8 mouse cellular contexts compared by ENCODE assay signal in genomic region chr3:87907906-87908305, GRCm38 (mm10). TPM values are rescaled to one million over a fixed set of nuclear protein-coding genes. Genes with fewer than 3 reads are reported as not detected.
A peak's percentile ranks its signal among the peaks of the same experiment; 100 is the strongest.
DNase-seq lines count a peak whose midpoint lies in the region; ATAC-seq lines count a peak whose summit lies in the region.

No protein-coding gene starts in this region.

- WGBS in hindbrain, embryonic 14.5 days = 10% methylated on average over 1 of the region's 1 CpGs
- 0% methylated on average over 1 of the region's 1 CpGs for WGBS in liver, embryonic 15.5 days (ENCODE audit: insufficient replicate concordance)

- peak overlapping the region; percentile 88; the same call in 1 of the 2 replicates for H3K27ac ChIP-seq in hindbrain, embryonic 14.5 days
- peak overlapping the region; percentile 85 for H3K27ac ChIP-seq in liver, embryonic 15.5 days (replicated peaks)

- H3K27me3 ChIP-seq in hindbrain, embryonic 14.5 days (ENCODE audit: control insufficient read depth, insufficient read depth, low read length) = no peaks in the 10 kb centered on the region
- H3K27me3 ChIP-seq in liver, embryonic 15.5 days = no peaks in the 10 kb centered on the region

- H3K4me2 ChIP-seq in hindbrain, embryonic 14.5 days (replicated peaks) = peak overlapping the region; percentile 89
- H3K4me2 ChIP-seq in liver, embryonic 15.5 days = peak overlapping the region; percentile 83

- peak; percentile 13 for DNase-seq in cerebellum, adult 8-10 months
- no peak for DNase-seq in cerebellum, adult 9-11 months
- DNase-seq in NIH3T3 (ENCODE audit: low read depth) = peak; percentile 47
- no peak for DNase-seq in hindbrain, embryonic 14.5 days (ENCODE audit: low spot score)
- no peak for DNase-seq in layer of hippocampus, postnatal 36 days
- DNase-seq in cerebellum, postnatal 25 days = no peak
- DNase-seq in adrenal gland, postnatal 36 days = no peak

- peak overlapping the region; percentile 79 for H3K9ac ChIP-seq in hindbrain, embryonic 14.5 days
- H3K9ac ChIP-seq in liver, embryonic 15.5 days = peak overlapping the region; percentile 99

- peaks cover 32% of the 10 kb centered on the region for H3K4me1 ChIP-seq in hindbrain, embryonic 14.5 days (replicated peaks; ENCODE audit: control insufficient read depth, insufficient read depth, low read length)
- peaks cover 77% of the 10 kb centered on the region for H3K4me1 ChIP-seq in liver, embryonic 15.5 days (replicated peaks)

- no peaks in the 10 kb centered on the region for H3K9me3 ChIP-seq in hindbrain, embryonic 14.5 days (ENCODE audit: control insufficient read depth, low read length)
- H3K9me3 ChIP-seq in liver, embryonic 15.5 days (replicated peaks) = no peaks in the 10 kb centered on the region

- H3K4me3 ChIP-seq in hindbrain, embryonic 14.5 days (replicated peaks; ENCODE audit: low read length) = peak overlapping the region; percentile 75
- H3K4me3 ChIP-seq in liver, embryonic 15.5 days (replicated peaks) = peak overlapping the region; percentile 95

- no peak for ATAC-seq in hindbrain, embryonic 14.5 days (ENCODE audit: low FRiP score)
- ATAC-seq in liver, embryonic 15.5 days (ENCODE audit: insufficient read depth) = no peak

- peaks cover under 1% of the 10 kb centered on the region; the same call in 1 of the 2 replicates for H3K36me3 ChIP-seq in hindbrain, embryonic 14.5 days (replicated peaks; ENCODE audit: control insufficient read depth, insufficient read depth)
- peaks cover 18% of the 10 kb centered on the region for H3K36me3 ChIP-seq in liver, embryonic 15.5 days (replicated peaks)

RNA-seq across cellular contexts. Expression of gene Hdgf, which starts 1.8 kb away (rescaled TPM):
- 163 and 179 TPM in 2 replicates for polyA plus RNA-seq in hindbrain, embryonic 14.5 days (2014; fragmentation: Nextera tagmentation; extraction: Ambion mirVana)
- polyA plus RNA-seq in liver, embryonic 15.5 days (2015; fragmentation: Nextera tagmentation; extraction: Ambion mirVana) = 213 and 216 TPM in 2 replicates
- 100 to 1,000 TPM; 140 to 149 TPM for total RNA-seq in layer of hippocampus, postnatal 36 days (2021)
- 100 to 1,000 TPM; 187 TPM for total RNA-seq in adrenal gland, postnatal 36 days (2021)

RNA-seq across cellular contexts. Expression of gene Mrpl24, which starts 11.4 kb away (rescaled TPM):
- 50.0 and 53.5 TPM in 2 replicates for polyA plus RNA-seq in hindbrain, embryonic 14.5 days (2014; fragmentation: Nextera tagmentation; extraction: Ambion mirVana)
- 30.7 and 33.5 TPM in 2 replicates for polyA plus RNA-seq in liver, embryonic 15.5 days (2015; fragmentation: Nextera tagmentation; extraction: Ambion mirVana)
- 10 to 100 TPM; 54.7 to 59.8 TPM for total RNA-seq in layer of hippocampus, postnatal 36 days (2021)
- 100 to 1,000 TPM; 116 to 130 TPM for total RNA-seq in adrenal gland, postnatal 36 days (2021)

RNA-seq across cellular contexts. Expression of gene Isg20l2, which starts 22.2 kb away (rescaled TPM):
- polyA plus RNA-seq in hindbrain, embryonic 14.5 days (2014; fragmentation: Nextera tagmentation; extraction: Ambion mirVana) = 17.0 and 18.5 TPM in 2 replicates
- 21.0 and 22.9 TPM in 2 replicates for polyA plus RNA-seq in liver, embryonic 15.5 days (2015; fragmentation: Nextera tagmentation; extraction: Ambion mirVana)
- total RNA-seq in layer of hippocampus, postnatal 36 days (2021) = 10 to 100 TPM; 15.0 TPM
- total RNA-seq in adrenal gland, postnatal 36 days (2021) = 10 to 100 TPM; 20.7 to 22.0 TPM

RNA-seq across cellular contexts. Expression of gene Prcc, which starts 22.5 kb away (rescaled TPM):
- polyA plus RNA-seq in hindbrain, embryonic 14.5 days (2014; fragmentation: Nextera tagmentation; extraction: Ambion mirVana) = 15.5 and 17.2 TPM in 2 replicates
- 6.5 TPM in 2 replicates for polyA plus RNA-seq in liver, embryonic 15.5 days (2015; fragmentation: Nextera tagmentation; extraction: Ambion mirVana)
- total RNA-seq in layer of hippocampus, postnatal 36 days (2021) = 10 to 100 TPM; 58.3 to 58.6 TPM
- 10 to 100 TPM; 49.2 to 57.4 TPM for total RNA-seq in adrenal gland, postnatal 36 days (2021)

RNA-seq across cellular contexts. Expression of gene Rrnad1, which starts 22.6 kb away (rescaled TPM):
- 15.8 and 18.1 TPM in 2 replicates for polyA plus RNA-seq in hindbrain, embryonic 14.5 days (2014; fragmentation: Nextera tagmentation; extraction: Ambion mirVana)
- 5.6 and 6.3 TPM in 2 replicates for polyA plus RNA-seq in liver, embryonic 15.5 days (2015; fragmentation: Nextera tagmentation; extraction: Ambion mirVana)
- 10 to 100 TPM; 23.5 to 27.9 TPM for total RNA-seq in layer of hippocampus, postnatal 36 days (2021)
- total RNA-seq in adrenal gland, postnatal 36 days (2021) = 10 to 100 TPM; 14.3 to 16.1 TPM

Comparison
In these comparisons a context has a peak if more than half of its experiments do, and no peak if none do; other contexts are left out.
1. DNase-seq: peak in cerebellum, adult 8-10 months (single experiment) and NIH3T3 (single experiment); none in cerebellum, adult 9-11 months (single experiment), hindbrain, embryonic 14.5 days (single experiment), layer of hippocampus, postnatal 36 days (0 of 2), cerebellum, postnatal 25 days (0 of 2) and adrenal gland, postnatal 36 days (0 of 2).